Mouse (Mus musculus) bone marrow macrophage, adult 2 months (primary cell): ENCODE results near the gene Cebpz.

ENCODE experiments used
- CTCF ChIP-seq: IDR thresholded peaks from 2 replicates; pipeline ENCODE4 v1.5.1; 2012; ENCODE audit warnings: low read depth, mild to moderate bottlenecking, low read length, moderate library complexity
- POLR2A ChIP-seq: IDR thresholded peaks from 2 replicates; pipeline ENCODE4 v1.6.1; 2012; ENCODE audit warnings: mild to moderate bottlenecking, low read depth, low read length, borderline replicate concordance

DNA sequence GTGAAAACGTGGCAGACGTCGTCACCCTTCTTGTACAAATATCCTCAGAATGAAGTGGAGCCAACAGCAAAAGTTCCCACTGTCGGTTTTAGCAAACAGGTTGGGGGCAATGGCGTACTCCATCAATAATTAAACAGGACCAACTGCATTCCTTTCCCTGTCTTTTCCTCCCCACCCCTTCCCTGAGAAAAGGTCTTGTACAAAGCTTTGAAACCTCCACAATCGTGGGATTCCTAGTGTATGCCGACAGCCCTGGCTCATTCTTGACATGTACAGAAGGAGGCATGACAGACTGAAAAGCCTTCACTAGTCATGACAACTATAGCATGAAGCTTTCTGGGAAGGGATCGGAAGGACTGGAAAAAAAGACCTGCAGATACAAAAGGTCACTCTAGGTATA lies 16.4 kb upstream of the Cebpz start:
- no peak for TF ChIP-seq CTCF
- no peak for TF ChIP-seq POLR2A
